Mouse (Mus musculus) liver, embryonic 14.5 days (tissue): Measurements from ENCODE around the gene Vps26a. TPM values are rescaled to one million over a fixed set of nuclear protein-coding genes. Genes with fewer than 3 reads are reported as not detected.
A peak's percentile ranks its signal among the peaks of the same experiment; 100 is the strongest.

Experiments
- ATAC-seq: fragments of 200-750 bp; cut with Nextera tagmentation; 2 replicates; pipeline ENCODE4 v1.8.0; 2017; ENCODE audit warnings: moderate number of reproducible peaks, mild to moderate bottlenecking, moderate library complexity; ENCODE audit not compliant: insufficient read depth
- DNase-seq, 3 experiments: peaks; one replicate each; pipeline ENCODE4 v3.0.0-alpha.2; 2012 to 2013; ENCODE audit warnings: low read depth in 3 of 3, low spot score in 3 of 3
- H3K27ac ChIP-seq: fragments of 300-500 bp; sonication (generic); 2 replicates; pipeline ENCODE4 v1.5.1; 2014; ENCODE audit warnings: moderate library complexity, mild to moderate bottlenecking, control low read depth, inconsistent platforms
- H3K27me3 ChIP-seq: fragments of 300-500 bp; sonication (generic); 2 replicates; pipeline ENCODE4 v1.6.1; 2014; ENCODE audit warnings: mild to moderate bottlenecking, low read length, moderate library complexity; ENCODE audit not compliant: control insufficient read depth, insufficient read depth
- H3K36me3 ChIP-seq: fragments of 300-500 bp; sonication (generic); replicated peaks from 2 replicates; pipeline ENCODE4 v1.6.1; 2014; ENCODE audit warnings: low read depth; ENCODE audit not compliant: control insufficient read depth, insufficient read depth
- H3K4me1 ChIP-seq, 2 experiments: fragments of 200-500 bp in 1 of 2; fragments of 300-500 bp in 1 of 2; sonication (generic) in 1 of 2; replicated peaks; 2 replicates each; pipeline ENCODE4 v1.6.1; 2012 to 2014; ENCODE audit warnings: antibody characterized with exemption in 1 of 2, inconsistent platforms in 1 of 2, low read length in 1 of 2; ENCODE audit not compliant: control insufficient read depth in 2 of 2, insufficient read depth in 2 of 2
- H3K4me2 ChIP-seq: fragments of 300-500 bp; sonication (generic); 2 replicates; pipeline ENCODE4 v1.6.1; 2014; ENCODE audit warnings: low read depth, mild to moderate bottlenecking, control low read depth, moderate library complexity
- H3K4me3 ChIP-seq, 2 experiments: fragments of 200-500 bp in 1 of 2; fragments of 300-500 bp in 1 of 2; sonication (generic) in 1 of 2; 2 replicates each; pipeline ENCODE4 v1.5.1; 2012 to 2014; ENCODE audit warnings: low read depth in 2 of 2, low read length in 2 of 2, mild to moderate bottlenecking in 2 of 2, control low read depth in 1 of 2, inconsistent platforms in 1 of 2, moderate library complexity in 1 of 2; ENCODE audit not compliant: insufficient read depth in 1 of 2
- H3K9ac ChIP-seq: fragments of 300-500 bp; sonication (generic); replicated peaks from 2 replicates; pipeline ENCODE4 v1.6.1; 2014; ENCODE audit warnings: mild to moderate bottlenecking, control low read depth, moderate library complexity
- H3K9me3 ChIP-seq: fragments of 300-500 bp; sonication (generic); 2 replicates; pipeline ENCODE4 v1.6.1; 2016; ENCODE audit warnings: low read length, mixed read lengths; ENCODE audit not compliant: control insufficient read depth
- CTCF ChIP-seq: IDR thresholded peaks from 2 replicates; pipeline ENCODE4 v1.5.1; 2016; ENCODE audit warnings: antibody characterized with exemption, low read depth, control low read depth
- EP300 ChIP-seq: IDR thresholded peaks from 2 replicates; pipeline ENCODE4 v1.6.1; 2016; ENCODE audit warnings: antibody characterized with exemption, low read depth
- WGBS: fragments of 180-500 bp; shearing (Covaris S2); extraction: QIAGEN DNeasy Blood & Tissue Kit; methylation state at CpG from one replicate; pipeline ENCODE4 v1.1.7; 2014; ENCODE audit not compliant: insufficient replicate concordance; 5-methylcytosine and 5-hydroxymethylcytosine counted together
- polyA plus RNA-seq, 2 experiments: library from polyadenylated mRNA; depleted of rRNA in 1 of 2; stranded (reverse) in 1 of 2; unstranded in 1 of 2; fragments of >200 nt; fragmentation: Nextera tagmentation in 1 of 2; extraction: Ambion mirVana in 1 of 2; gene quantifications; 2 replicates each; pipeline versions ENCODE4 v1.2.1 to v1.2.3; 2012 to 2014

Gene Vps26a
- polyA plus RNA-seq, 2 experiments, result 14.7 to 42.8 TPM

GRCm38 (mm10) chr10:62485878-62486582 lies 575 bp downstream of the Vps26a start:
- TF ChIP-seq CTCF, result no peak
- no peak for TF ChIP-seq EP300
- no peaks in the 10 kb centered on the region for H3K9me3 ChIP-seq
- peak overlapping the region; percentile 59 for H3K27ac ChIP-seq
- DNase-seq, result no peak
- peaks cover 9 to 19% of the 10 kb centered on the region in 2 experiments for H3K4me1 ChIP-seq
- H3K4me3 ChIP-seq, result peak overlapping the region; percentile 88 to 97
- H3K9ac ChIP-seq, result peak overlapping the region; percentile 93
- no peaks in the 10 kb centered on the region for H3K36me3 ChIP-seq
- under 1% methylated on average over 42 of the region's 48 CpGs for WGBS
- no peaks in the 10 kb centered on the region for H3K27me3 ChIP-seq
- peak overlapping the region; percentile 90 for H3K4me2 ChIP-seq
- peak; percentile 67 for ATAC-seq

- TF ChIP-seq CTCF (peak; percentile 12; the same call in 1 of the 2 replicates), EP300 (no peak)
- no peak overlapping the region for H3K4me2 ChIP-seq
- H3K27me3 ChIP-seq, result no peaks in the 10 kb centered on the region
- H3K4me1 ChIP-seq, result peaks cover 6 to 10% of the 10 kb centered on the region in 2 experiments
- WGBS, result 65% methylated on average over 7 of the region's 7 CpGs
- ATAC-seq, result no peak
- H3K4me3 ChIP-seq, result no peak overlapping the region
- no peak overlapping the region for H3K27ac ChIP-seq
- H3K36me3 ChIP-seq, result peaks cover 3% of the 10 kb centered on the region; the same call in 1 of the 2 replicates
- no peak for DNase-seq
- no peaks in the 10 kb centered on the region for H3K9me3 ChIP-seq
- H3K9ac ChIP-seq, result no peak overlapping the region
These were observed 5.3 kb downstream of the Vps26a start for GRCm38 (mm10) chr10:62481108-62481852.

- Histone ChIP-seq H3K4me3 (no peak overlapping the region), H3K9ac (no peak overlapping the region), H3K4me1 (no peaks in the 10 kb centered on the region), H3K27ac (no peak overlapping the region), H3K4me2 (no peak overlapping the region), H3K36me3 (peaks cover 3% of the 10 kb centered on the region; the same call in 1 of the 2 replicates), H3K27me3 (no peaks in the 10 kb centered on the region), H3K9me3 (no peaks in the 10 kb centered on the region)
- ATAC-seq, result no peak
- WGBS, result 69% methylated on average over 2 of the region's 2 CpGs
- no peak for DNase-seq
- TF ChIP-seq CTCF (no peak), EP300 (no peak)
These were observed 9.6 kb downstream of the Vps26a start for GRCm38 (mm10) chr10:62476980-62477379.

GRCm38 (mm10) chr10:62474944-62475343 lies 11.7 kb downstream of the Vps26a start:
- ATAC-seq (no peak), DNase-seq (no peak)
- no peaks in the 10 kb centered on the region for H3K4me1 ChIP-seq
- no peaks in the 10 kb centered on the region for H3K9me3 ChIP-seq
- H3K27me3 ChIP-seq, result no peaks in the 10 kb centered on the region
- H3K4me3 ChIP-seq, result no peak overlapping the region
- H3K4me2 ChIP-seq, result no peak overlapping the region
- H3K36me3 ChIP-seq, result peaks cover 6% of the 10 kb centered on the region; the same call in 1 of the 2 replicates
- 80% methylated on average over 10 of the region's 10 CpGs for WGBS
- no peak for TF ChIP-seq EP300
- no peak for TF ChIP-seq CTCF
- H3K9ac ChIP-seq, result no peak overlapping the region
- H3K27ac ChIP-seq, result no peak overlapping the region

DNA sequence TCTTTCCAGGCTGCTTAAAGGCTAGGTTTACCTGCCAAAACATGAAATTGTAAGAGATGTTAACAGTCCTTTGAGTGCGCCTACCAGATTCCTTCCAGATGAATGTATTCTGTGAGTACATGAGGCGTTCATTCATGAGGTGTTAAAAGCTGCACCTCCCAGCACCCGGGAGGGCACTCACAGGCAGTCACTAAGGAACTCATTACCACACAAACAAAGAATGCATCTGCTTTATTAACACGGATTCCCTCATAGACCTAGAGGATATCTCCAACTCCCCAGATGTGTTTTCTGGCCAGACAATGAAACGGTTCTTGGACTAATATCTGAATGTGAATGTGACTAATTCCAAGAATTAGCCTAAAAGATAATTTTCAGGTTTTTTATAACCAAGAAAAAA lies 15.5 kb downstream of the Vps26a start:
- Histone ChIP-seq H3K27me3 (no peaks in the 10 kb centered on the region), H3K36me3 (peaks cover 13% of the 10 kb centered on the region), H3K27ac (no peak overlapping the region), H3K4me1 (no peaks in the 10 kb centered on the region), H3K4me2 (no peak overlapping the region), H3K9me3 (no peaks in the 10 kb centered on the region), H3K9ac (no peak overlapping the region), H3K4me3 (no peak overlapping the region)
- WGBS, result 48% methylated on average over 5 of the region's 5 CpGs
- TF ChIP-seq CTCF (no peak), EP300 (no peak)
- ATAC-seq, result no peak
- DNase-seq, result no peak
